Mouse (Mus musculus): ENCODE results near the gene Fth1. TPM values are rescaled to one million over a fixed set of nuclear protein-coding genes. Genes with fewer than 3 reads are reported as not detected.
A peak's percentile ranks its signal among the peaks of the same experiment; 100 is the strongest.

The Fth1 gene
- polyA plus RNA-seq, 1 experiment from 2014 or later: 1,356 TPM

DNA sequence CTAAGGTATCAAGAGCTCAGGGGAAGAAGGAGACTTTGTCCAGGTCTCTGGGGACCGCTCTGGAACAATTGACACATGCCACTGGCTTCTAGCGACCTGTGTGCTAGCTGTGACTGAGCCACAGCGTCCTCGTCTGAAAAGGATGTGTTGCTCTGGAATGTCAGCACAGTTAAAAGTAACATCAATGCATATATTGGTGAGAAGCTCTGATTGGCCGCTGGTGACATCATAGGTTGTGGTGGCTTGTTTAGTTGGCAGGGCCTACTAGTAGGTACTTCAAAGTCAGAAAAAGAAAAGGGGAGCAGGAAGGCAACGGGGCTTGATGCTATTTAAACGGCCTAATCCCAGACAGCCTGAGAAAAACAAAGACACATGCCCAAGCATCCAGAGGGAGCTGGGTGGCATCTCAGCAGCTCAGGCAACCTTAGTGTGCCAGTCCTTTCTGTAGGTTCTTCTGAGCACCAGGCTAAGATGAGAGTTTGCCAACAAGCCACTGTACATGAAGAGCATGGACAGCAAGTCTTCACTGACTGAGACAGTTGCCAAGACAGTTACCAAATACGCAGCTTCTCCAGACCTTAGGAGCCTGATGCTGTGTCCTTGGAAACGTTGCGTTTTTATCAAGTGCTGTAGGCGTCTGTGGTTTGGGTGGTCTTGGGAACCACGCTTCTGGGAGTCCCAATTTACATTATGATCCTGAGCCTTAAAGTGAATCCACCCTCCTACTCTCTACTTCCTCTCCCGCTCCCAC is 18.5 kb downstream of the Fth1 start:
- Histone ChIP-seq H3K36me3 (no peaks in the 10 kb centered on the region), H3K27ac (no peak overlapping the region), H3K4me3 (replicated peaks) (no peak overlapping the region), H3K4me1 (replicated peaks) (no peaks in the 10 kb centered on the region), H3K27me3 (no peaks in the 10 kb centered on the region), H3K9ac (replicated peaks) (no peak overlapping the region), H3K4me2 (replicated peaks) (no peak overlapping the region), H3K9me3 (no peaks in the 10 kb centered on the region)
- ATAC-seq: no peak
- 69% methylated on average over 13 of the region's 13 CpGs for WGBS

GRCm38 (mm10) chr19:10000330-10000729 is 19.9 kb downstream of the Fth1 start:
- H3K36me3 ChIP-seq: no peaks in the 10 kb centered on the region
- 40% methylated on average over 3 of the region's 3 CpGs for WGBS
- H3K9ac ChIP-seq (replicated peaks): no peak overlapping the region
- no peak overlapping the region for H3K4me3 ChIP-seq (replicated peaks)
- H3K27me3 ChIP-seq: no peaks in the 10 kb centered on the region
- H3K4me2 ChIP-seq (replicated peaks): no peak overlapping the region
- H3K9me3 ChIP-seq: no peaks in the 10 kb centered on the region
- peak; percentile 49 for ATAC-seq
- H3K4me1 ChIP-seq (replicated peaks): no peaks in the 10 kb centered on the region
- no peak overlapping the region for H3K27ac ChIP-seq

DNA sequence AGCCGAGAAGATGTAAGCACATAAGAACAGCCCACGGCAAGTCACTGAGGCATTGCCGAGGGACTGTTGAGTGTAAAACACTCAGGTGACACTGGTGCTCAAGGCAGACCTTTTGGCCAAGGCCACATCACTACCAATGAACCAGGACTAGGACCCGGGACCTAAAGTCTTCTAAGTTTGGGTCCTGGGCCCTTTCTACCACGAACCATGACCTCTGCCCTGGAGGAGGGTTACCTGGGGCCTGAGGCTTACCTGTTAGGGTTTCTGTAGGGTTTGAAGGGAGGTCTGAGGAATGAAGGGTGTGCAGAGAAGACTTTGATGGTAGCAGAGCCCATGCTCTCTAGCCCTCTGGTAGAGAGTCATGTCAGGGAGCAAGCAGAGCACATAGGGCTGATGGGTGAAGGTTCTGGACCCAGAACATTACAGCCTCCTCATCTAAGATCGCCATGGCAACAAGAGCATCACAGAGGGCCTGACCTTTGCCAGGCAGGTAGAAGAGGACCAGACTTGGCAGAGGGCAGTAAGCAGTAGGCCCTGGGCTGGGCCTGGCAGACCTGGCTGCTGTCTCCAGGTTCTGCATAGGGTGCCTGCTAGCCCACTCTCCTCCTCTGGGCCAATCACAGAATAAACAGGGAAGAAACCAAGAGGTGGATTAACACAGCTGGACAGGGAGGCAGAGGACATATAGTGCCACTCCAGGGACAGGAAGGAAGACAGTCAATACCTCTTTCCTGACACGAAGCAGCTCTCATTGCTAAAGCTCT is 21.0 kb downstream of the Fth1 start, which contains the start of the genes Best1 and Rab3il1:
TSS of gene Best1 (minus strand) at position 428 of the 764 bp plus-strand sequence.
TSS of gene Rab3il1 (plus strand) at position 464 of the 764 bp plus-strand sequence.
- Histone ChIP-seq H3K27me3 (no peaks in the 10 kb centered on the region), H3K9me3 (no peaks in the 10 kb centered on the region), H3K4me1 (replicated peaks) (no peaks in the 10 kb centered on the region), H3K9ac (replicated peaks) (no peak within 1 kb of the TSS), H3K4me2 (replicated peaks) (no peak within 1 kb of the TSS), H3K4me3 (replicated peaks) (no peak within 1 kb of the TSS), H3K27ac (no peak within 1 kb of the TSS), H3K36me3 (no peaks in the 10 kb centered on the region)
- 71% methylated on average over 7 of the region's 7 CpGs for WGBS
- ATAC-seq: no peak

DNA sequence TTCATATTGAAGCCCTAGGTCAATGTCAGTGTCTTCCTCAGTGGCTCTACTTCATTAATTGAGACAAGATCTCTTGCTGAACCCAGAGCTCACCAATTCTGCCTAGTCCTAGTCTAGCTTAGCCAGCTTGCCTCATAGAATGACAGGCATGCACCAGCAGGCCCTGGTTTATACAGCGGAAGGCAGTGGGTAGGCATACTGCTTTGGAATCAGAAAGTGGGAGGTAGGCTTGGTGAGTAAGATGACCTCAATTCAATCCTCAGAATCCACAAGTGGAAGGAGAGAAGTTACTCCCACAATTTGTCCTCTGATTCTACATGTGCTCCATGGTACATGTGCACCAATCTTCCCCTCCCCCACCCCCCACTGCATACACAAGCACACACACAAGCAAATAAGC is 23.3 kb downstream of the Fth1 start:
- Histone ChIP-seq H3K4me2 (replicated peaks) (no peak overlapping the region), H3K9me3 (no peaks in the 10 kb centered on the region), H3K27me3 (no peaks in the 10 kb centered on the region), H3K27ac (no peak overlapping the region), H3K36me3 (no peaks in the 10 kb centered on the region), H3K4me3 (replicated peaks) (no peak overlapping the region), H3K4me1 (replicated peaks) (no peaks in the 10 kb centered on the region), H3K9ac (replicated peaks) (no peak overlapping the region)
- ATAC-seq: no peak
- 91% methylated on average over 1 of the region's 1 CpGs for WGBS

- Histone ChIP-seq H3K9ac (replicated peaks) (no peak overlapping the region), H3K4me1 (replicated peaks) (no peaks in the 10 kb centered on the region), H3K9me3 (no peaks in the 10 kb centered on the region), H3K4me2 (replicated peaks) (no peak overlapping the region), H3K36me3 (no peaks in the 10 kb centered on the region), H3K27ac (no peak overlapping the region), H3K4me3 (replicated peaks) (no peak overlapping the region), H3K27me3 (no peaks in the 10 kb centered on the region)
- 83% methylated on average over 1 of the region's 1 CpGs for WGBS
- ATAC-seq: no peak
Observed at GRCm38 (mm10) chr19:10011408-10011807, 31.0 kb downstream of the Fth1 start.

GRCm38 (mm10) chr19:10012827-10013278 is 32.5 kb downstream of the Fth1 start:
- Histone ChIP-seq H3K4me1 (replicated peaks) (peaks cover 3% of the 10 kb centered on the region; the same call in 1 of the 2 replicates), H3K27ac (no peak overlapping the region), H3K4me2 (replicated peaks) (no peak overlapping the region), H3K4me3 (replicated peaks) (no peak overlapping the region), H3K9me3 (no peaks in the 10 kb centered on the region), H3K27me3 (no peaks in the 10 kb centered on the region), H3K36me3 (no peaks in the 10 kb centered on the region), H3K9ac (replicated peaks) (peak overlapping the region; percentile 50)
- no peak for ATAC-seq
- WGBS: 65% methylated on average over 6 of the region's 6 CpGs

GRCm38 (mm10) chr19:10013348-10013747 is 33.0 kb downstream of the Fth1 start:
- Histone ChIP-seq H3K9me3 (no peaks in the 10 kb centered on the region), H3K4me2 (replicated peaks) (no peak overlapping the region), H3K9ac (replicated peaks) (peak overlapping the region; percentile 50; the same call in 1 of the 2 replicates), H3K27me3 (no peaks in the 10 kb centered on the region), H3K4me3 (replicated peaks) (no peak overlapping the region), H3K36me3 (no peaks in the 10 kb centered on the region), H3K27ac (no peak overlapping the region), H3K4me1 (replicated peaks) (peaks cover 6% of the 10 kb centered on the region)
- no peak for ATAC-seq
- WGBS: 66% methylated on average over 3 of the region's 3 CpGs

DNA sequence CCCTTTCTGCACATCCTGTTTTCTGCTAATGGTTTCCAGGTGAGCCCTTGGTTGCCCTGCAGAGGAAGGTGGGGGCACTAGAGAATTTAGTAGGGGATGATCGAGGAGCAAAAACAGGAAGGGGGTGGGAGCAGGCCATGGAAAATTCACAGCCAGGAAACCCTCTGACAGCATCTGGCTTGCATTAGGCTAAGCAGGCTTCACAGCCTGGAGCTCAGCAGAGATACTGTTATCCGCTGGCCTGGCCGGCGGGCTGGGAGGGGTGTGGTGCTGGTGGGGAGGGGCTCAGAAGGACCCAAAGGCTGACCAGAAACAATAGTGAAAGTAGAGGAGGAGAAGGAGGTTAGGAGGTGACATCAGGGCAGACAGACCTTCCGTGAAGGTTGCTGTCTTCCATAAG is 33.5 kb downstream of the Fth1 start:
- Histone ChIP-seq H3K4me3 (replicated peaks) (no peak overlapping the region), H3K9me3 (no peaks in the 10 kb centered on the region), H3K27me3 (no peaks in the 10 kb centered on the region), H3K27ac (no peak overlapping the region), H3K4me2 (replicated peaks) (no peak overlapping the region), H3K36me3 (no peaks in the 10 kb centered on the region), H3K9ac (replicated peaks) (no peak overlapping the region), H3K4me1 (replicated peaks) (peaks cover 12% of the 10 kb centered on the region)
- ATAC-seq: no peak
- WGBS: 77% methylated on average over 5 of the region's 5 CpGs

GRCm38 (mm10) chr19:10014824-10015223 is 34.4 kb downstream of the Fth1 start:
- no peak overlapping the region for H3K27ac ChIP-seq
- 85% methylated on average over 13 of the region's 13 CpGs for WGBS
- peaks cover 8% of the 10 kb centered on the region for H3K27me3 ChIP-seq
- H3K4me2 ChIP-seq (replicated peaks): no peak overlapping the region
- no peak for ATAC-seq
- H3K9me3 ChIP-seq: no peaks in the 10 kb centered on the region
- no peaks in the 10 kb centered on the region for H3K36me3 ChIP-seq
- peaks cover 19% of the 10 kb centered on the region for H3K4me1 ChIP-seq (replicated peaks)
- H3K4me3 ChIP-seq (replicated peaks): no peak overlapping the region
- no peak overlapping the region for H3K9ac ChIP-seq (replicated peaks)

DNA sequence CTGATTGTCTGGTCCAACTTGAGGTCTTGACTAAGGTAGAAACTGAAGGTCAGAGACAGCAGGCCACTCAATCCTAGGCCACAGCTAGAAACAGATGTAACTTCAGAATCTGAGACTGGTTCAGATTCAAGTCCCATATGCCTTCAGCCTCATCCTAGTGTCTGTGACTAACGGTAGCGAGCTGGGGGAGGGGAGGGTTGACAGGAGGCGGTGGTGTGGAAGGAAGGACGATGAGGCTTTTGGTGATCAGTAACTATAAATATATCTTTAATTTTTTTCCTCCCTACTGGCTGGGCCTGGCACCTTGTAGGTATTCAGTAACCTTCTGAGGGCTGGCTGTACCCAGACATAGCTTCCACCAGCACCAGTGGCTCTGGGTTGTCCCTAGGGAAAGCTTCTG is 35.0 kb downstream of the Fth1 start:
- no peak for ATAC-seq
- H3K4me2 ChIP-seq (replicated peaks): no peak overlapping the region
- WGBS: 86% methylated on average over 4 of the region's 4 CpGs
- no peak overlapping the region for H3K27ac ChIP-seq
- no peaks in the 10 kb centered on the region for H3K36me3 ChIP-seq
- no peak overlapping the region for H3K4me3 ChIP-seq (replicated peaks)
- H3K9me3 ChIP-seq: no peaks in the 10 kb centered on the region
- H3K4me1 ChIP-seq (replicated peaks): peaks cover 19% of the 10 kb centered on the region
- no peak overlapping the region for H3K9ac ChIP-seq (replicated peaks)
- peaks cover 10% of the 10 kb centered on the region for H3K27me3 ChIP-seq

DNA sequence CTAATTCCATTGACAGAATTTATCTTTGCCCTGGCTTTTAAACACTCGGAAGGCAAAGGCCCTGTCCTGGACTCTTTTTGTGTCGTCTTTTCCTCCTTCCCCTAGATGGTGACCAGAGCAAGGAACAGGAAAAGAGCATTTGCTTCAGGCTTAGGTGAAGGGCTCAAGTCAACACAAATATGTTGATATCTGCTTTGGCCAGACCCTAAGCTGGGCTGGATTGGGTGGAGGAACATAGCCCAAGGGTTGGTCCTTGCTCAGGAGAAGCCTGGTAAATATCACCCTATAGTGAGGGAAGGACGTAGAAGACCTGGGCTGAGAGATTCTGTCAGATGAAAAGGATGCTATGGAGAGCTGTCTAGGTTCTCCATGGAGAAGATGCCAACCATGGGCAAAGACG is 35.8 kb downstream of the Fth1 start:
- Histone ChIP-seq H3K27me3 (peaks cover 10% of the 10 kb centered on the region), H3K9ac (replicated peaks) (no peak overlapping the region), H3K9me3 (no peaks in the 10 kb centered on the region), H3K4me1 (replicated peaks) (peaks cover 19% of the 10 kb centered on the region), H3K4me3 (replicated peaks) (no peak overlapping the region), H3K4me2 (replicated peaks) (no peak overlapping the region), H3K27ac (no peak overlapping the region), H3K36me3 (no peaks in the 10 kb centered on the region)
- 92% methylated on average over 4 of the region's 4 CpGs for WGBS
- ATAC-seq: no peak
